Mouse (Mus musculus) kidney, embryonic 16.5 days (tissue): ENCODE data around the gene 2310030G06Rik. TPM values are rescaled to one million over a fixed set of nuclear protein-coding genes. Genes with fewer than 3 reads are reported as not detected.

ENCODE experiments used
- ATAC-seq: fragments of 200-750 bp; cut with Nextera tagmentation; 2 replicates; pipeline ENCODE4 v1.8.0; 2017; ENCODE audit warnings: moderate TSS enrichment; ENCODE audit not compliant: low FRiP score, low TSS enrichment
- H3K27ac ChIP-seq: fragments of 300-500 bp; sonication (generic); 2 replicates; pipeline ENCODE4 v1.5.1; 2014; ENCODE audit warnings: low read length
- H3K27me3 ChIP-seq: fragments of 300-500 bp; sonication (generic); 2 replicates; pipeline ENCODE4 v1.6.1; 2014; ENCODE audit warnings: low read length, control low read depth, mixed read lengths; ENCODE audit not compliant: insufficient read depth
- H3K36me3 ChIP-seq: fragments of 300-500 bp; sonication (generic); 2 replicates; pipeline ENCODE4 v1.6.1; 2014; ENCODE audit warnings: low read length, control low read depth, mixed read lengths; ENCODE audit not compliant: insufficient read depth
- H3K4me1 ChIP-seq: fragments of 300-500 bp; sonication (generic); 2 replicates; pipeline ENCODE4 v1.6.1; 2014; ENCODE audit warnings: low read length, control low read depth, mixed read lengths; ENCODE audit not compliant: insufficient read depth
- H3K4me2 ChIP-seq: fragments of 300-500 bp; sonication (generic); replicated peaks from 2 replicates; pipeline ENCODE4 v1.6.1; 2014; ENCODE audit warnings: low read depth, low read length
- H3K4me3 ChIP-seq: fragments of 300-500 bp; sonication (generic); 2 replicates; pipeline ENCODE4 v1.5.1; 2014; ENCODE audit warnings: mild to moderate bottlenecking, low read length
- H3K9ac ChIP-seq: fragments of 300-500 bp; sonication (generic); replicated peaks from 2 replicates; pipeline ENCODE4 v1.6.1; 2014; ENCODE audit warnings: low read length
- H3K9me3 ChIP-seq: fragments of 300-500 bp; sonication (generic); 2 replicates; pipeline ENCODE4 v1.6.1; 2016; ENCODE audit warnings: low read length, control low read depth
- WGBS: fragments of 180-500 bp; shearing (Covaris S2); extraction: QIAGEN DNeasy Blood & Tissue Kit; methylation state at CpG from one replicate; pipeline ENCODE4 v1.1.7; 2014; 5-methylcytosine and 5-hydroxymethylcytosine counted together
- polyA plus RNA-seq: library from polyadenylated mRNA; unstranded; fragments of >200 nt; fragmentation: Nextera tagmentation; extraction: Ambion mirVana; gene quantifications from 2 replicates; pipeline ENCODE4 v1.2.1, GENCODE M21; 2015

Gene 2310030G06Rik
- polyA plus RNA-seq, 1 experiment from 2014 or later: 13.3 TPM

GRCm38 (mm10) chr9:50711337-50711736 lies 35.0 kb downstream of the 2310030G06Rik start:
- no peak overlapping the region for H3K27ac ChIP-seq
- no peak overlapping the region for H3K9ac ChIP-seq
- no peaks in the 10 kb centered on the region for H3K36me3 ChIP-seq
- H3K27me3 ChIP-seq: no peaks in the 10 kb centered on the region
- 85% methylated on average over 4 of the region's 4 CpGs for WGBS
- H3K9me3 ChIP-seq: no peaks in the 10 kb centered on the region
- no peak overlapping the region for H3K4me3 ChIP-seq
- no peak for ATAC-seq
- no peaks in the 10 kb centered on the region for H3K4me1 ChIP-seq
- H3K4me2 ChIP-seq: no peak overlapping the region

GRCm38 (mm10) chr9:50709108-50709507 lies 37.2 kb downstream of the 2310030G06Rik start:
- H3K9ac ChIP-seq: no peak overlapping the region
- no peak for ATAC-seq
- H3K36me3 ChIP-seq: no peaks in the 10 kb centered on the region
- no peaks in the 10 kb centered on the region for H3K27me3 ChIP-seq
- no peaks in the 10 kb centered on the region for H3K9me3 ChIP-seq
- H3K27ac ChIP-seq: no peak overlapping the region
- H3K4me3 ChIP-seq: no peak overlapping the region
- H3K4me2 ChIP-seq: no peak overlapping the region
- 35% methylated on average over 2 of the region's 2 CpGs for WGBS
- no peaks in the 10 kb centered on the region for H3K4me1 ChIP-seq

- Histone ChIP-seq H3K4me1 (no peaks in the 10 kb centered on the region), H3K4me3 (no peak overlapping the region), H3K4me2 (no peak overlapping the region), H3K9me3 (no peaks in the 10 kb centered on the region), H3K27me3 (peaks cover 8% of the 10 kb centered on the region), H3K9ac (no peak overlapping the region), H3K36me3 (no peaks in the 10 kb centered on the region), H3K27ac (no peak overlapping the region)
- no peak for ATAC-seq
- WGBS: 62% methylated on average over 6 of the region's 6 CpGs
Observed at GRCm38 (mm10) chr9:50704907-50705306, 41.4 kb downstream of the 2310030G06Rik start.

GRCm38 (mm10) chr9:50700921-50701691 lies 45.2 kb downstream of the 2310030G06Rik start:
- Histone ChIP-seq H3K4me3 (no peak overlapping the region), H3K9ac (no peak overlapping the region), H3K4me1 (peaks cover 13% of the 10 kb centered on the region; the same call in 1 of the 2 replicates), H3K36me3 (no peaks in the 10 kb centered on the region), H3K4me2 (no peak overlapping the region), H3K27ac (no peak overlapping the region), H3K27me3 (peaks cover 17% of the 10 kb centered on the region), H3K9me3 (no peaks in the 10 kb centered on the region)
- 55% methylated on average over 11 of the region's 11 CpGs for WGBS
- ATAC-seq: no peak

GRCm38 (mm10) chr9:50698418-50699409 lies 47.6 kb downstream of the 2310030G06Rik start:
- WGBS: under 1% methylated on average over 60 of the region's 70 CpGs
- H3K4me2 ChIP-seq: peak overlapping the region; percentile 100
- no peak overlapping the region for H3K27ac ChIP-seq
- no peaks in the 10 kb centered on the region for H3K9me3 ChIP-seq
- H3K4me3 ChIP-seq: peak overlapping the region; percentile 64
- peaks cover 16% of the 10 kb centered on the region; the same call in 1 of the 2 replicates for H3K4me1 ChIP-seq
- ATAC-seq: peak; percentile 52; the same call in 1 of the 2 replicates
- no peaks in the 10 kb centered on the region for H3K36me3 ChIP-seq
- H3K9ac ChIP-seq: peak overlapping the region; percentile 64
- peaks cover 17% of the 10 kb centered on the region for H3K27me3 ChIP-seq

DNA sequence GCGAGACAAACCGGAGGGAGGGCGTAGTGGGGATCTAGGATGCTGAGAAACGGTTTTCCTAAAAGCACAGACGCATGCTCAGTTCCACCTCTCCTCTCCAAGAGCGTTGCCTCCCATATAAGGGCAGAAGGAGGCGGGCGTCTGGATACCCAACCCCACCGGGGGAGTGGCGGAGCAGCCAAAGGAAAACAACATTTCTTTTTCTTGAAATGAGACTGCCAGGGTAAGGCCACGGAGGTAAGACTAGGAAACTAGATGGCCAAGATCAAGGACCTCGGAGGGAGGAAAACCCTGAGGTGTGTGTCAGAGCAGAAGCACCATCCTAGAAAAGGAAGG lies 48.7 kb downstream of the 2310030G06Rik start:
- Histone ChIP-seq H3K27me3 (peaks cover 17% of the 10 kb centered on the region), H3K4me1 (peaks cover 22% of the 10 kb centered on the region), H3K9ac (peak overlapping the region; percentile 58; the same call in 1 of the 2 replicates), H3K4me2 (peak overlapping the region; percentile 100), H3K4me3 (peak overlapping the region; percentile 39), H3K9me3 (no peaks in the 10 kb centered on the region), H3K27ac (no peak overlapping the region), H3K36me3 (no peaks in the 10 kb centered on the region)
- peak; percentile 66 for ATAC-seq
- 2% methylated on average over 12 of the region's 12 CpGs for WGBS

DNA sequence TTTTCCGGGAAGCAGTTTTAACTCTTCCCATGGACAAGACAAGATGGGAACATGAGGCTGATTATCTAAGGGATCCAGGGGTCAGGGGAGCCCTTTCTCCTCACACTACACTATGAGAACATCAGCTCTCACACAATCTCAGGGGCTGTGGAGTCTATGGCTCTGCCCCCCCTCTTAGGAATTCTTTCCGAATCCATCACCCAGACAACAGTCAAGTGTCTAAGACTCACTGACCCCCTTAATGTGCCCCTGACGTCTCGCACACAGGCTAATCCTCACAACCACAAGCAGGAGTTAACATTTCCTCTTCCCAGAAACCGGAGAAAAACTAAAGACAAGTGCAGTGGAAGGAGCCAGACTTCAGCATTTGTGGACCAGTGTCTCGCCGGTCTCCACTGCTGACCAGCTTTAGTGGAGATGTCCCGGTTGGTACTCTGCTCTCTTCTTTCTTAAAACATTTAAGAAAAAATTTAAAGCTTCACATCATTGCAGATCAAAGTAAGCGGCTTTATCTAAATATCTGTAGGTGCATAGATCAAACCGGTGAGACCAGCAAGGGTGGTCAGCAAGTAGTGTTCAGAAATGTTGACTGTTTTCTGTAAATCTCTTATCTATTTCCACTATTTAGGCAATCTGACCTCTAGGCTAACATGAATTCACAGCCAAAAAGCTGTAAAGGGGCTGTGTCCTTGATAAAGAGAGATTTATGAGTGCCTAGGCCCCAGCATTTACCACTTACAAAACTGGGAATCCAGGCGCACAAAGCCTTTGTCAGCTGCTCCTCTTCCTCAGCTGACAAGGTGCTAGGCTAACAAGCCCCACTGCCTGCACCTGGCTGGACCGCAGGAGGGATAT lies 49.3 kb downstream of the 2310030G06Rik start:
- Histone ChIP-seq H3K9ac (peak overlapping the region; percentile 58; the same call in 1 of the 2 replicates), H3K4me1 (peaks cover 23% of the 10 kb centered on the region), H3K9me3 (no peaks in the 10 kb centered on the region), H3K27ac (no peak overlapping the region), H3K27me3 (peaks cover 17% of the 10 kb centered on the region), H3K4me2 (peak overlapping the region; percentile 100), H3K4me3 (peak overlapping the region; percentile 39), H3K36me3 (no peaks in the 10 kb centered on the region)
- WGBS: 63% methylated on average over 12 of the region's 12 CpGs
- ATAC-seq: no peak

- no peak for ATAC-seq
- WGBS: 89% methylated on average over 6 of the region's 6 CpGs
- peaks cover 23% of the 10 kb centered on the region for H3K4me1 ChIP-seq
- no peak overlapping the region for H3K4me3 ChIP-seq
- no peak overlapping the region for H3K4me2 ChIP-seq
- H3K27me3 ChIP-seq: peaks cover 12% of the 10 kb centered on the region
- no peak overlapping the region for H3K27ac ChIP-seq
- H3K9ac ChIP-seq: no peak overlapping the region
- H3K36me3 ChIP-seq: no peaks in the 10 kb centered on the region
- H3K9me3 ChIP-seq: no peaks in the 10 kb centered on the region
Observed at GRCm38 (mm10) chr9:50695153-50695552, 51.2 kb downstream of the 2310030G06Rik start.

- Histone ChIP-seq H3K27ac (peak overlapping the region; percentile 71), H3K9ac (peak overlapping the region; percentile 44), H3K9me3 (no peaks in the 10 kb centered on the region), H3K4me2 (peak overlapping the region; percentile 45), H3K4me1 (peaks cover 23% of the 10 kb centered on the region), H3K4me3 (peak overlapping the region; percentile 24), H3K36me3 (no peaks in the 10 kb centered on the region), H3K27me3 (no peaks in the 10 kb centered on the region)
- peak; percentile 62 for ATAC-seq
- WGBS: 18% methylated on average over 10 of the region's 10 CpGs
Observed at GRCm38 (mm10) chr9:50693631-50694030, 52.7 kb downstream of the 2310030G06Rik start.
